Mouse (Mus musculus) testis, postnatal 14 days (tissue): ENCODE measurements around the gene Tcea3.

ENCODE experiments used
- DNase-seq: peaks from one replicate; pipeline ENCODE4 v3.0.0; 2021; ENCODE audit warnings: low spot score

Tcea3 gene

GRCm38 (mm10) chr4:136281611-136282010 lies 34.1 kb downstream of the Tcea3 start:
- no peak for DNase-seq

GRCm38 (mm10) chr4:136282621-136283480 lies 35.3 kb downstream of the Tcea3 start:
- no peak for DNase-seq

- no peak for DNase-seq
Measured at GRCm38 (mm10) chr4:136283783-136284182, 36.3 kb downstream of the Tcea3 start.

- peak; percentile 77 for DNase-seq
Measured at GRCm38 (mm10) chr4:136284455-136284854, 36.9 kb downstream of the Tcea3 start, which contains the start of gene Zfp46. Gene Zfp46 (plus strand): TSS chr4:136284683.

GRCm38 (mm10) chr4:136284891-136285290 lies 37.4 kb downstream of the Tcea3 start:
- DNase-seq, result no peak

- DNase-seq, result peak; percentile 96
Measured at GRCm38 (mm10) chr4:136285348-136285810, 37.9 kb downstream of the Tcea3 start.

GRCm38 (mm10) chr4:136285811-136286371 lies 38.4 kb downstream of the Tcea3 start:
- DNase-seq, result peak; percentile 97

GRCm38 (mm10) chr4:136289918-136290780 lies 42.6 kb downstream of the Tcea3 start:
- DNase-seq, result peak; percentile 36

GRCm38 (mm10) chr4:136290781-136291595 lies 43.5 kb downstream of the Tcea3 start:
- no peak for DNase-seq

GRCm38 (mm10) chr4:136291692-136292091 lies 44.2 kb downstream of the Tcea3 start:
- peak; percentile 53 for DNase-seq

- no peak for DNase-seq
Measured at GRCm38 (mm10) chr4:136295941-136296340, 48.4 kb downstream of the Tcea3 start.

GRCm38 (mm10) chr4:136302462-136302861 lies 54.9 kb downstream of the Tcea3 start:
- DNase-seq, result no peak

- DNase-seq, result no peak
Measured at GRCm38 (mm10) chr4:136304181-136304580, 56.7 kb downstream of the Tcea3 start.

GRCm38 (mm10) chr4:136308355-136308754 lies 60.8 kb downstream of the Tcea3 start:
- DNase-seq, result no peak

- DNase-seq, result peak; percentile 43
Measured at GRCm38 (mm10) chr4:136309780-136310179, 62.3 kb downstream of the Tcea3 start.

- DNase-seq, result peak; percentile 100
Measured at GRCm38 (mm10) chr4:136310229-136311041, 62.9 kb downstream of the Tcea3 start, which contains the start of gene Hnrnpr. Gene Hnrnpr (plus strand): TSS chr4:136310942.

GRCm38 (mm10) chr4:136311042-136311999 lies 63.8 kb downstream of the Tcea3 start:
- peak; percentile 87 for DNase-seq

GRCm38 (mm10) chr4:136312616-136313015 lies 65.1 kb downstream of the Tcea3 start:
- DNase-seq, result no peak

GRCm38 (mm10) chr4:136317667-136318066 lies 70.1 kb downstream of the Tcea3 start:
- no peak for DNase-seq
